Mouse (Mus musculus): ENCODE data around the gene Cxcl17.
"Not testable (repeated sequence)": the region's sequence is repeated elsewhere in the genome, so short reads cannot be mapped to it uniquely, and the experiment has no call there.

The Cxcl17 gene

DNA sequence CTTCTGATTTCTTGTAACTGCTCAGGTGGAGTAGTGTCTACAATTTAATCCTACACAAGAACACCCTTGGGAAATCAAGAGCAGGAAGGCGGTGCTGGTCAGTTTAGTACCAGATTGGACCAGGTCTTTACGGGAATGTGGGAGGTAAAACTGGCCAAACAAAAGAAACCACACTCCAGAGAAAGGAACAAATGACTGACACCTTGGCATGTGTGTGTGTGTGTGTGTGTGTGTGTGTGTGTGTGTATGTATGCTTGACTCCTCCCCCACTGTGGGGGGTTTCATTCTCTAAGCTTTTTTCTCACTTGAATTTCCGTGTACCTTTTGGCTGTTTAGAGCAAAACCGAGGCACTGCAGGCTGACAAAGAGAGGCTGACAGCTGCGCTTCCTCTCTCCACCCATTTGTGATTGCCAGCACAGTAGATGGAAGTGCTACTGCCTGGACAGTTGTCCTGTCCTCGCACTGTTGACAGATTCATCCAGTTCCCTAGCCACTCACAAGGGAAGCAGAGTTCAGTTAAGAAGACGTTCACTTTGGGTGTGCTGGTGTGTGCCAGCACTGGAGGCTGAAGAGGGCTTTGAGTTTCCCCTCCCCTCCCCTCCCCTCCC is at the start of gene Cxcl17:
Gene Cxcl17, minus strand, starts transcription at position 54 of the 609 bp plus-strand sequence.
- no peak for DNase-seq

DNA sequence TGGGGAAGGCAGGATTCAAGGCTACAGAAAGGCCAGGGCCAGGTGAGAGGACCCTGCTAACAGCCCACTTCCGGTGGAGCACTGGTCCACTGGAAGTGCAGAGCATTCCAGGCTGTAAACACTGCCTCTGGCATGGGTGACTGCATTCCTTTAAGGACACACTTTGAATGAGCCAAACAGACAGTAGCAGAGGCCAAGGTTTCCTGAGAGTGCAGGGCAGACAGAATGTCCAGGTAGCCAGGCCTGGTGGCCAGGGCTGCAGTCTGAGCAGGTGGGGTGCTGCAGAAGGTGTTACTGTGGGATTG is 49.3 kb upstream of the Cxcl17 start:
- DNase-seq: not testable (repeated sequence)

DNA sequence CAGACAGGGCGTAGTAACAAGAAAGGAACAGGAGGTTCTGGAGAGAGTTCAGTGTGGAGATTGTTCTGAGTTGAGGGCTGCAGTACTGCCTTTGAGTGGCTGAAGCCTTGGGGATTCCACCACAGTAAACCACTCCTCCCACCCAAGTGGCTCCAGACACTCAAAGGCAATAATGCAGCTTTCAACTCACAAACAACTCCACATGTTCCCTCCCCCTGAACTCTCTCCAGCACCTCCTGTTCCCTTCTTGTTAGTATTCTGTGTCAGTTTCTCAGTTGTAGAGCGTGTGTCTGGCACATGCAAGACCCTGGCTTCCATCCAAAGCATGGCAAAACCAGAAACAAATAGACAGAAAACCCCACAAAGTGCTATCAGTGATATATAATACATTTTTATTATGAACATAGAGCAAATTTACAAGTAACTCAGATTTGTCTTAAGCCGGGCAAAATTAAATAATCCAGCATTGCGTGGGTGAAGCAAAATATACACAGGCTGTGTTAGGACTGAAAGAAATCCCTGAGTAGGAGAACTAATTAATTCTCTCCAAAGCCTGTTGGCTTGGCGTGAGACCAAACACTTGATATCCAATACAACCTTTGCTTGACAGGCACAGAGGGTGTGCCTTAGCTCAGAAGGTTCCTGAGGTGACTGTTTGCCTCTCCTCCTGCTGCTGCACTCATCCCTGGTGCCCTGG is 48.8 kb upstream of the Cxcl17 start:
- DNase-seq: not testable (repeated sequence)

DNA sequence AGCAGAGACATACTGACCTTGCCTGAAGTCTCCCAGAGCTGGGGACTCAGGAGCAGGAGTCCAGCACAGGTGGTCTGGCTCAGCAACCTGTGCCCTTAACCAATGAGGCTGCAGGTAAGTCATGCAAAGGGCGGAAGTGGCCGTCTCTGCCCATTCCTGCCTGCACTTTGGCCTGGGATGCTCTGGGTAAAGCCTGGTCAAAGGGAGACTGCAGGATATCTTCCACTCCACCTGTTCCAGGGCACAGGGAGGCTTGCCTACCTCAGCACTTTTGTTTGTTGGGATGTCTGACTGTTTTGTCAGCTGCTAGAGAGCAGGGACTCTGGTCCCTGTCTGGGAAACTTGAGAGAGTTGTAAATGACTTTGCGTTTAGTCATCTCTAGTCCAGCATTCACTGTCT is 39.4 kb upstream of the Cxcl17 start:
- peak; percentile 11 to 42 for DNase-seq

DNA sequence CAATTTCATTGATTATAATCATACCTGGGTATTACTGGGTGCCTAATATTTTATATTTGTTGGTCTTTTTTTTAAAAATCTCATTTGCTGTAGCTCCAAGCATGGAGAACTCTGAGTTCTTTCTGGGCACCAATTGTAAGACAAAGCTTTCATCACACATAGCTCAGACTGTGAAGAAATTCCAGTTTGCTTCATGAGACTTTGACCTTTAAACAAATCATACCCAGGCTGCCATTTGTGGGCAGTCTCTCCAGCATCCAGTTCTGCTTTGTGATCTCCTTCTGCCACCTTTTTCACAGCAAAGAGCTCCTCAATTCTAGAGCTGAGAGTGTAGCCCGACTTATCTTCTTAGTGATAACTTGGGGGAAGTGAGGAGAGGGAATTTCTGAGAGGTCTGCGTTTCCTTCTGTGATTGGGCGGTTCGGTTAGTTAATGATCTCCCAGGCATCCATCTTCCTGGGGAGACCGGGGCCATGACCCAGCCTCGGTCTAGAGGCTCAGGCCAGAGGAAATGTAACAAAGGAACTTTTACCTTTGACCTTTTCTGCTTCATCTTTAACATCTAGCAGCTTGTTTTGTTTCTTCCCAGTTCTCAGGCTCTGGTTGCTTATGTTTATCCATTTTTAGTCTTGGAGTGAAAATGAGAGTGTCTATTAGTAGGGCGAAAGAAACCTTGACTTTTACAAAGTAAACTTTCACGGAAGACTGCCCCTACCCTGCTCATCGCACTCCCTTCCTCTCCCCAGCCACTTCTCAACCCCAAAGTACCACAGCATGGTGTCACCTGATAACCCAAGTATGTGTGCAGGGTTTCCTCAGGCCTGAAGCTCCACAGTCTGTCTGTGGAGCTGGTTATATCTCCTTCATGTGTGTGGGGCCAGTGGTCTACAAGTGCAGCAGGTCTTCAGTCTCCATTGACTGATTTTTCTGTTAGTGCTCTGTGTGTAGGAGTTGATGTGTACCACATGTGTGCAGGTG is 37.5 kb upstream of the Cxcl17 start:
- peak; percentile 10 to 35 for DNase-seq

DNA sequence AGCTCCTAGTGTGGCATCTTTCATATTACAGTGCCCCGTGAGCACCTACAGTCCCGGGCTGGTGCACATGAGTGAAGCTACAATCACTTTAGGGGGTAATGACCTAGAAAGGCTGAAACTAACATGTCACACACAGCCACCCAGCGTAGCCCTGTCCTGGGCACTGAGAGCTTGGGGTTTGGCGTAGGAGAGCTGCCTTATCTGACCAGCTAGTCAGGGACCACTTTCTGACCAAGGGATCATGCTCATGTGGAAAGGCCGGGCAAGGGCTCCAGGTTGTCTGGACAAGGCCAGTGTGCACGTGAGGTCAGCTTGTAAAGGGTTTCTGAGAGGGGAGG is 28.1 kb upstream of the Cxcl17 start:
- DNase-seq: peak in 1 of 2 experiments; percentile 11

DNA sequence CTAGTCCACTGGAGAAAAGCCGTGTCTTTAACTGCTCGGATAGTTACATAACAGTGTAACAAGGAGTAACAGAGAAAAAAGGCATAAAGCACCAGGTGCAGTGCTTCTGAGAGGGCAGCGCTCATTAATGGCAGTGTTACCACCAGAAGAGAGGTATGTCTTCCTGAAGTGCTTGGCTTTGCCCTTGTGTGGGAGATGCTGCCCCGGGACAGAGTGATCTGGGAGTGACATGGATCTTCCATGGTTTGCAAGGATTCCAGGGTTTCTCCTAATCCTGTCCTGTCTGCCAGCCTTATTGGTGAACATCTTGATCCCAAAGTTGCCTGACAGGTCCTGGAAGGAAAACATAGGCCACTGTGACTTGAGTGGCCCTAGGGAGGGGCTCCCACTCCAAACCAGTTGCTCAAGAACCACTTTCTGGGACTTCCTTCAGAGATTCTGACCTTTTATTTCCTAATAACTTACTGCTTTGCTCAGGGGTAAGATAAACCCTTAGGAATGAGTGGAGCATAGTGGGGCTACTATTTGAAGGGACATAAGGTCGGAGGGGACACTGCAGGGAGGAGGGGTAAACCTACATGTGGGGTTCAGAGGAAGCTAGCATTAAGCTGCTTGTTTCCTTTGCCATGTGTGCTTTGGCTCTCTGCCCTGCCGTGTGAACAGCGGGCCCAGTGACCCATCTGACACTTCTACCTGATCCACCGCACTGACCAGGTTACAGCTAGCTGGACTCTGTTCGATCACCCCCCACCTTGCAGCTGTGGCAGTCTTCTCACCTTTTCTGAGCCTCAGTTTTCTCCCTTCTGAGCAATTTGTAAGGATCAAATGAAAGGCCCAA is 27.5 kb upstream of the Cxcl17 start:
- DNase-seq: peak; percentile 20 to 43

DNA sequence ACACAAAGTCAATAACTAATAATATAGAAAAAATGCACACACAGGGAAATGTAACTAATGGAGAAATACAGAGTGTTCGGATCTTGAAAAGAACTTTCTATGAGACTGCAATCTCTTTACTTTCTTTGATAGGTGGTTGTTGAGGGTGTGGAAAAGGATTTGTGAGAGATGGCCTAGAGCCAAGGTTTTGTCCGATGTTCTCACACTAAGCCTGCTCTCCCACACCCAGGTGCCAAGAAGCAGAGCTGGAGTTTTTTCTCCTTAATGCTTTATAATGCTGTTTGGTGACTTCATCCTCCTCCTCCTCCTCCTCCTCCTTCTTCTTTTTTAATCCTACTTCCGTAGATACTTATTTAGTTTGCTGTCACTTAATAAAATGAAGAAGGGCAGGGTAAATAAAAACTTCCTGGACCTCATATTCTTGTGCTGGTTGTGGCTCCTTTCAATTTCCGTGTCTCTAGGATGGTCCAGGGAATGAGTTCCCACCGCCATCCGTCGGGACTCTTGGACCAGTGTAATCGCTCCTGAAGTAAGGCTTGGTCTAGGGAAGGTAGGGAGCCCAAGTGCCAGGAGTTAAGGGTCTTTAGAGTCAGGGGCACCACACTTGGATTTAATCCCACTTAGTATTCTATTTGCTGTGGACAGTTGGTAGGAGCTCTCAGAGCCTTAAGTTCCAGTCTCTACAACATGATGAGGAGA is 26.6 kb upstream of the Cxcl17 start:
- no peak for DNase-seq

DNA sequence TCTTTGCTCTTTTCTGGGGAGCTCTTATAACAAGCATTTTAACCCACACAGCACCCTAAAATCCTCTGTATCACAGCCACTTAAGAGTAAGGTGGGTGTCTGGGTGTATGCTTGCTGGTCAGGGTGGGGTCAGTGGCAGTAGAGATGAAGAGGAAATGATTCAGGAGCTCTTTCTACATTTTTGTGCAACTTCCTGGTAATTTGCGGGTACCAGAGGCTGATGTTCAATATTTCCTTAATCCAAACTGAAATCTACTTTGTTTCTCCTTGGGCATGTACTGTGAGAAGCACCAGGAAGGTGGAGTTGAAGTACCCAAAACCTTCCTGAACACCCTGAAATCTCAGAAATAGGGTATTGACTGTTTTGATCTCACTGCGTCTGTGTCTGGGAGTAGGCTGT is 24.0 kb upstream of the Cxcl17 start:
- DNase-seq: no peak

DNA sequence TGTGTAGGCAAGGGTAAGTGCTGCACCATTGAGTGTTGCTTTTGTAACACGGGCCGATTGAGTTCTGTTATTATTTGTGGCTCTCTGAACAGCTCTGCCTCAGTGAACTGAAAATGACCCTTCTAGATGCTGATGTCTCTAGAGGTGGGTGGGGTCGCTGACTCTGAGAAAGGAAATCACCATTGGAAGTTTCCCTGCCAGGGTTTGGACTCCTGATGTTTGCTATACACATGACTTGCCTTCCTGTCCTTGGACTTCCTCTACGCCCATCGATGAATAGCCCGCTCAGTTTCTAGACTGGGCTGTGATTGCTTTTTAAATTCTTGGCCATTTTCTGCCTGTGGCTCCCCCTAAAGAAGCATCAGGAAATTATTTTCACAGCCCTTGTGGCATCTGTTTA is 23.5 kb upstream of the Cxcl17 start:
- DNase-seq: peak in 1 of 2 experiments; percentile 18

DNA sequence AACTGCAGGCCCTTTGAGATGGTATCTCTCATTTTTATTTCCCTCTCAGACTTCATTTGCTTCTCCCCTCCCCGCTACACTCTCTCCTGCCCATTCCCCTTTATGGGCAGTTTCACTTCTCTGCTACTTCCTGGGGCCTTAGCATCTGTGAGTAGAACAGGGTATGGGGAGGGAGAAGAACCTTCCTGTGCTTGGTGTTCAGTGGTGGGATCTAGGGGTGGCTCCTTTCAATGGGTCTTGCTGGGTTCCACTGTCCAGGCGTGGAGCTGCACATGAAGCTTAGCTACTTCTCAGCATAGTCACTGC is 22.8 kb upstream of the Cxcl17 start:
- no peak for DNase-seq

DNA sequence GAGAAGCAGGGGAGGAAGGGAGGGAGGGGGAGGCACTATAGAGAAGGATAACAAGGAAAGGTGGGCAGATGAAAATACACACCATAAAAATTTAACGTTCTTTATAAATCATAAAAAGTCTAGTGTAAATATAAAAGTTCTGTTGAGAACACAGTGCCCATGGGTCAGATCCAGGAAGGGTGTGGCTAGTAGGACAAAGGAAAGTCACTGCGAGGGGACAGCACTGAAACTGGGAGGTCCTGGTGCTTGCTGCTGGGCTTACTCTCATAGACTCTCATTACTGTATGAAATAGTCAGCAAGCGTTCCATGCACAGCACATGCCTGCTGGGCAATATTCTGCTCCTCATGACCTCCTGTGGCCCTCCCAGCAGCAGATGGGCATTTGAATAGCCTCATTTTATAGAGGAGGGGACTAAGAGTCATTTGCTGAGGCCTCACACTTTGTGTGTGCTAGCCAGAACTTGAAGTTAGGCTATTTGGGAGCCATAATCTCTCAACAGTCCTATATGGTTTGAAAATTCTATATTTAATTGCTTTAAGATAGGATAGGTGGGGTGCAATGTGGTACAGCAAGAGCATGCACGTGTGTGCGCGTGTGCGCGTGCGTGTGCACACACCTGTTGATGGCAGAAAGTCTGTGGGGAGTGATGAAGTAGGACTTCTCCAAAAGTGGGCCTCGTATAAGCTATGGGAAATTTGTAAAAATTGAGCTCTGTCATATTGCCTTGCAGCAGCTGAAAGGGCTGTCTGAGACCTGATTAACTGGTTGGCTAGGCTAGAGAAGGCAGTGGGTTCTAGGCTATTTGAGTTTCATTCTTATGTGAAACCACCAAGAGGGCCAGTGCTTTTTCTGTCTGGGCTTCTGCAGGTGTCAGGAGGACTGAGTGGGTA is 22.2 kb upstream of the Cxcl17 start:
- DNase-seq: peak in 1 of 2 experiments; percentile 14

DNA sequence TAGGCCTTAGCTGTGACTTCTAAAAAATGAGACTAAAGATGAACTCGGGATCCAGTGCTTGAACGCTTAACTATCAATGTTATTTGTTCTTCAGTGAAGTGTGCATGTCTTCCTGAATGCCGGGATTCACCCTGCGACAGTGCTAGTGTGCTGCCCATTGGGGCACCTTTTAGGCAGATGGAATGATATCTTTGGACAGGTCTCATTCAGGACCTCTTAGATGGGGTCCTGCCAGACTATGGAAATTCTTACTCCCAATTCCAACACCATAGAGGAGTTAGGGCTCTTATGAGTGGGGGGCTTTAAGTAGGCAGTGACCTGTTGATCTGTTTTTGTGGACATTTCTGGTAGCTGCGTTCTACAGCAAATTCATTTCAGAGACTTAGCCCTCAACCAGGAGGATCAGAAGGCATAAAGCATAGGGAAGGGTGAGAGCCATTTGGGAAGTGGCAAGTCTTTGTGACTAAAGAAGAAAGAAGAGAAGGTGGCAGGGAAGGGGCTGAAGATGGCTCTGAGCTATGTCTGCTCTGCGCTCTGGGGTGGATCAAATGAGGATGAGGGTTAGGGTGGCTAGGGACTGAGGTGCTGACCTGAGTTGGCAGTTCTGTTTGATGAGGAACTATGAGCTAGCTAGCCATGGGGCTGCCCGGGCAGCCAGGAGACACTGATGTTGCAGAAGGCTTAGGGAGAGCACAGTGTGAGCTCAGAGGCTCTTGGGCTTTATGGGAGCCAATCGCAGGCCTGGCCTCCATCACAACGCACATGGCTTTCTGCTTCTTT is 21.3 kb upstream of the Cxcl17 start:
- DNase-seq: no peak

DNA sequence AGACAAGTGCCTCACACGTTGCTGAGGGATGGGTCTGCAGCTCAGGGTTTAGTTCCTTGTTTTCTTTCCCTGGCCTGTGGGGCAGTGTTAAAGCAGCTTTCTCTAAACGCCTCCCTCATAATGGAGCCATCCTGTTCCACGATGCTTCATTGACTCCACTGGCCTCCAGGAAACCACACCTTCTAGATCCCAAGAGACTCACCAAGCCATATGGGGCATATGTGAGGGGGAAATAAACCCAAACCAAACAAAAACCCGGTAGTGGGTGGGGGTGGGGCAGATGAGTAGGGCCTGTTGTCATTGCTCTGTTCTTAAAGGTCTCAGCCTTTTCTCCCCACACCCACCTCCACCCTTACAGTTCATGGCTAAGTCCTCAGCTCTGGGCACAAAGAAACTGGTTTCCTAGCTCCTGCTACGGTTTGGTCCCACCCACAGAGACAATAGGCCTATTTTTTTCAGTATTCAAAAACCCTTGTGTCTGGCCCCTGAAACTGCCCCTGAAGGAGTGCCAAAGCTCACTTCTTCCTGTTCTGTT is 20.4 kb upstream of the Cxcl17 start:
- peak in 1 of 2 experiments; percentile 21 for DNase-seq

DNA sequence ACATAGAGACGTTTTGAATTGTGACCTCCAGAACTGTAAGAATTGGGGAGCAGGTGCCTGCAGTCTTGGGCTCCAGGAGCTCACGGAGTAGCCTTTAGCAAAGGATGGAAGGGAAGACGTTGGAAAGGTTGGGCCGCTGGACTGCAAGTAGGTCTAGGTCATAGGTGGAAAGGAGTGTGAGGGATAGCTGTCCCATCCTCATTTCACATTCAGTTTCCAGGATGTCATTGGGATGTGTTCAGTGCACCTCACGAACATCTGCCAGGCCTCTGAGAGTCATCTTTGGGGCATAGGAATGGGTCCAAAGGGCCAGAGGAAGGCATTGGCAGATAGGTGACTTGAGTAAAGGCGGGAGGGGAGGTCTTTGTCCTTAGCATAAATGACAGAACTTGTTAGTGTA is 19.7 kb upstream of the Cxcl17 start:
- no peak for DNase-seq

DNA sequence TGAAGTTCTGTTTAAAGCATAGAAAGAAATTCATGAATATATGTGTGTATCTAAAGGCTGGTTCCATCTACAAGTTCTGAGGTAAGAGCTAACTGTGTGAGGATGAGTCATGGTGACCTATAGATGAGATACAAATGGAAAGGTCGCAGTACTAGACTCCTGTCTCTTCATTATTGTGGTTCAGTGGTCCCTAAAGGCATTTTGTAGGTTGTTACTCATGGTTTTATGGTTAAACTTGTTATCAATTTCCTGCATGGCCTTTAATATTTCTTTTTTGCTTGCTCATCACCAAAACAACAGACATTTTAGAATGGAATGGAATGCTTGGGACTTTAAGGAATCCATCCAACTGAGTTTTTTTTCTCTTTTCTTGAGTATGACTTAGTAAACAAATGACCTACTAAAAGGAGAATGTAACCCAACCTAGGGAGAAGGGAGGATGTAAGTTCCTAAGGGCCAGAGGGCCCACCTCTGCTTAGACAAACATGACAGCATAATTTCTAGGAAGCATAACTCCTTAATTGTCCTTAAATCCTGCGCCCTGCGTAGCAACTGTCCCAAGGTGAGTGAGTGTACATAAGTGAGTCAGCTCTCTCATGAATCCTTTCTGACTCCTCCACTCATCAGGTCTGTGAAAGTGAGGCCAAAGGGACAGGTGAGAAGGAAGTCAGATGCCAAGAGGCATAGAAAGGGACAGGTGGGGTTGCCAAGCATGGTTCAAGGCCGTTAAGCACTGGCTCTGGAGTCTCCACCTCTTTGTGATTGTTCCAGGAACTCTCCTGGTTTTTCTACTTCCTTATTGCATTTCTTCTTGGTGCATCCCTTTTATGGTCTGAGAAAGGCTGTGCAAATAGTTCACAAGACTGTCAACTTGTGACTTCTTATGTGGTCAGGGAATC is 17.4 kb upstream of the Cxcl17 start:
- DNase-seq: no peak

DNA sequence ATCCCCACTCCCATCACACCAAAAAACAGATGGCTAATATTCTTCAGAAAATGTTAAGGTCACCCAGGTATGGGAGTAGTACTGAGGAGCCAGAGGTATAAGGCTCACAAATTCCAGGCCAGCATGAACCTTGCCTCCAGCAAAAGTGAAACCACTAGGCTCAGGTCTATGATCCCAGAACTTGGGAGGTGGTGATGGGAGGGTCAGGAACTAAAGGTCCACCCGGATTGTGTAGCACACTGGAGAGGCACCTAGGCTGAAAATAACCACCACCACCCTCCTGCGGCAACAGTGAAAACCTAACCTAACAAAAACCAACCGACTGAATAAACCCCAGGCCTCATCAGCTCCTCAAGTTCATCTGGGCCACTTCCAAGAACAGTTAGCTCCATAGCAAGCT is 15.6 kb upstream of the Cxcl17 start:
- DNase-seq: no peak

DNA sequence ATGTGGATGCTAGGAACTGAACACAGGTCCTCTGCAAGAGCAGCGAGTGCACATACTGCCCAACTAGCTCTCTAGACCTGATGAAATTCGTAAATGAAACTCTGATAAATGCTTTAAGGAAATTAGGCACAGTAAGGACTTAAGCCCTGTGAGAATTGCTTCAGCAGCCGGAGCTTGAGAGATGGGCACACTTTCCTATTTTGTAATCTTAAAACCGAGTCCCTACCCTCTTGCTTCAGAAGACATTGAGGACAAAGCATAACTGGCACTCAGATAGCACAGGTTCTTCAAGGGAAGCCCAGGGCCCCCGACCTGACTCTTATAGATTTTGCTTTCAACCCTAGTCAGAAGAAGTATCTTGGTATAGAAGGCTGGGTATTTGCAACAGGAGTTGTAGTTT is 14.5 kb upstream of the Cxcl17 start:
- no peak for DNase-seq

DNA sequence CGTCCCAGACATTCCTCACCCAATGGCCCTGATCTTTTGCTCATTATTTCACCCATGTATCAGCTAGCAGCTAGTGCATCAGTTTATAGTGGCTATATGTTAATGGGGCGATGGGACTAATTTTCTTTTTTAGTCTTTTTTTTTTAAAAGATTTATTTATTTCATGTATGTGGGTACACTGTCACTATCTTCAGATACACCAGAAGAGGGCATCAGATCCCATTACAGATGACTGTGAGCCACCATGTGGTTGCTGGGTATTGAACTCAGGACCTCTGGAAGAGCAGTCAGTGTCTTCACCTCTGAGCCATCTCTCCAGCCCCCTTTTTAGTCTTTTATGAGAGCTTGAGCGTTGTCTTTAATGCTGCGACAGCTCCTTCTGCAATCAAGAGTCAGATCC is 13.7 kb upstream of the Cxcl17 start:
- DNase-seq: not testable (repeated sequence)

All from kidney, postnatal 4 days (tissue).